Mouse (Mus musculus) testis, adult 2 months (tissue): ENCODE results near the gene Rpl6.

Source experiments
- CTCF ChIP-seq: fragments of 200-500 bp; IDR thresholded peaks from 2 replicates; pipeline ENCODE4 v1.5.1; 2012; ENCODE audit warnings: low read depth, mild to moderate bottlenecking, inconsistent platforms, low read length, moderate library complexity; ENCODE audit not compliant: control insufficient read depth, insufficient read depth, insufficient replicate concordance
- POLR2A ChIP-seq: fragments of 200-500 bp; IDR thresholded peaks from 2 replicates; pipeline ENCODE4 v1.6.1; 2012; ENCODE audit warnings: low read depth, mild to moderate bottlenecking, inconsistent platforms, low read length, moderate library complexity; ENCODE audit not compliant: control insufficient read depth

- TF ChIP-seq POLR2A = no peak
- TF ChIP-seq CTCF = no peak
Measured at GRCm38 (mm10) chr5:121206984-121207383, 2.7 kb downstream of the Rpl6 start.
